Mouse (Mus musculus) thymus, postnatal 36 days (tissue): ENCODE data around the gene Wfdc6a.
"Not testable (repeated sequence)": the region's sequence is repeated elsewhere in the genome, so short reads cannot be mapped to it uniquely, and the experiment has no call there.

ENCODE experiments used
- DNase-seq, 2 experiments: peaks; one replicate each; pipeline ENCODE4 v3.0.0; 2022; ENCODE audit warnings: mixed read lengths in 2 of 2

Gene Wfdc6a

DNA sequence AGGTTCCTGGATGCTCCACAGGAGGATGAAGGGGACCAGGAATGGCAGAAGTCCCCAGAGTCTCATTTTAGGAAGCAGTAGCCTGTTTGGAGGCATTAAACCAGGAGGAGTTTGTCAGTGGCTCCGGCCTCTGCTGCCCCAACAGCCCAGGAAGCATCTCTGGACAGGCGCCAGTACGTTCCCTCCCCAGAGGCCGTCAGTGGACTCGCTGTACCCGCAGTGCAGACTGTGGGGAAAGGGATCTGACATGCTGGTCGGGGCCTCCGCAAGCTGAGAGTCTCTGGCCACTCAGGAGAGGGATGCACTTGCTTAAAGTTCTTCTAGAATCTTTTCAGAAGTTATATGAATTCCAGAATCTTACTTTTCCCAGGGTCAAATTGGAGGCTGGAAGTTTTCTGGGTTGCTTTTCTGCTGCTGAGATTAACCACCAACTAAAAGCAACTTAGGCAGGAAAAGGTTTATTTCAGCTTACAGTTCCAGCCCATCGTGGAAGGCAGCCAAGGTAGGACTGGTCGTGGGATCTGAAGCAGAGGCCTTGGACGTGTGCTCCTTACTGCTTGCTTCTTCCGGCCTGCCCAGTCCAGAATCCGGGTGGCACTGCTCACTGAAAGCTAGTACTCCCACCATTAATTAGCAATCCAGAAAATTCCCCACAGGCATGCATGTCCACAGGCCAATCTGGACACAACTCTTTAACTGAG is at the start of gene Wfdc6a:
TSS of gene Wfdc6a (minus strand) at position 423 of the 701 bp plus-strand sequence.
- not testable (repeated sequence) for DNase-seq

DNA sequence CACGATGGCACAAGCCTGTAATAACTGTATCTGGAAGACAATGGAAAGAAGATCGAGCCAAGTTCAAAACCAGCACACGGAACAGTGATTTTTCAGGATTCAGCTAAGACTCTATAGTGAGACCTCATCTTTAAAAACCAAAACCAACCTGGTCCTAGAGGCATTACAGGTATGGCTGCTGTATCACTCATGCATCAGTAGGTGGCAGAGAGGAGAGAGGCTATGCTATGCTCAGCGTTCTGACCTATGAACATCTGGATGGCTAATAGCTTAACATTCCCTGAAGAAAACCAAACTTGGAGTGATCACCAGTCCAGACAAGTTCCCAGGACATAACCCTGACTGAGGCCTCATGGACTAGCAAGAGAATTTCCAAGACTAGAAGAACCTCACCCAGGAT is 36.5 kb upstream of the Wfdc6a start:
- DNase-seq = no peak

DNA sequence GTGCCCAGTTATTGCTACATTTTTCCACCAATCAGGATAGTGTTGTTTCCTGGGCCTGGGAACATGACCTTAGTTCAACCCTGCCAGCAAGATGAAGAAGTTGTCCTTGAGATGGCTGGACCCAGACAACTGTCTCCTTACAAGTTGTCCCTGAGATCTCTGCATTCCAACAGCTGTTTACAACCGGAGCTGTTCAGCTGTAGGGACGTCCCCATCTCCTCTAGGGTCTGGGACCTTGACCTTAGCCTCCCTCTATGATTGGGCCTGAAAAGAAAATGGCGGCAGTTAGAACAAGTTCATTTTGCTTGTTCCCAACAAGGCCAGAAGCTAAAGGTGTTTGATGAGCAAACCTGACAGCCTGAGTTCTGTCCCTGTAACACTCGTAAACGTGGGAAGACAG is 33.8 kb upstream of the Wfdc6a start:
- DNase-seq = no peak

DNA sequence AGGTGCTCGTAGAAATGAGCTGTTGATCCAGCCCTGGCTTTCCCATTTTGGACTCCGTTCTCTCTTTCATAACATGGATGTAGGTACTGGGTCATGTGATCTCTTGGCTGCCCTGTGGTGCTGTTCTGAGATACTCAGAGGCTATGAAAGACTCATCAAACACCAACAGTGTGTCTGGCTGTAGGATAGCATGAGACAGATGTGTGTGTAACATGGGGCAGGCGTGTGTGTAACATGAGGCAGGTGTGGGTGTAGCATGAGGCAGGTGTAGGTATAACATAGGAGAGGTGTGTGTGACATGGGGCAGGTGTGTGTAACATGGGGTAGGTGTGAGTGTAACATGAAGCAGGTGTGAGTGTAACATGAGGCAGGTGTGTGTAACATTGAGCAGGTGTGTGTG is 30.1 kb upstream of the Wfdc6a start:
- no peak for DNase-seq

DNA sequence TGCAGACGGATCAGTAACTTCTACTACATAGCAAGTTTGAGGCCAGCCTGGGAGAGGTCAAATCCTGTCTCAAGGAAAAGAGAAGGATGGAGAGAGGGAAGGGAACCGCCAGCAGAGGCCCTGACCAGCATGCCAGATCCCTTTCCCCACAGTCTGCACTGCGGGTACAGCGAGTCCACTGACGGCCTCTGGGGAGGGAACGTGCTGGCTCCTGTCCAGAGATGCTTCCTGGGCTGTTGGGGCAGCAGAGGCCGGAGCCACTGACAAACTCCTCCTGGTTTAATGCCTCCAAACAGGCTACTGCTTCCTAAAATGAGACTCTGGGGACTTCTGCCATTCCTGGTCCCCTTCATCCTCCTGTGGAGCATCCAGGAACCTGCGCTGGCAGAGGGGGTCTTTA is 28.2 kb upstream of the Wfdc6a start, which contains the start of the genes Wfdc6b and Wfdc8:
TSS of gene Wfdc6b (plus strand) at position 52 of the 400 bp plus-strand sequence.
TSS of gene Wfdc8 (minus strand) at position 156 of the 400 bp plus-strand sequence.
- DNase-seq = not testable (repeated sequence)

DNA sequence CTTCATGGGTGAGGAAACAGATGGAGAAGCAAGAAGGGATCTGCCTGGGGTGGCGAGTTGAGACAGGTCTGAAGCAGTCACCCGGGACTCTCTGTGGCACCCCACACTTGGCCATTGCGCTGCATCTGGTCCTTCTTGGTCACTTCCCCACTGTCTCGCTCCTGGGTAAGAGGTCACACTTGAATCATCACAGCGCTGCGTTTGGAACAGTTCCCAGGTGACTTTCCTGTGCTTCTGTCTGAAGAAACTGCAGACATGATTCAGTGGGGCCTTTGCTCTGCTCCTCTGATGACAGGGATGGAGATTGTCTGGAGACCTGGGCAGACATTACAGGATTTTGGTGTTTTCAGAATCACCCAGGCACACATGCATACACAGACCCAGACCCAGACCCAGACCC is 23.5 kb upstream of the Wfdc6a start:
- DNase-seq = no peak

DNA sequence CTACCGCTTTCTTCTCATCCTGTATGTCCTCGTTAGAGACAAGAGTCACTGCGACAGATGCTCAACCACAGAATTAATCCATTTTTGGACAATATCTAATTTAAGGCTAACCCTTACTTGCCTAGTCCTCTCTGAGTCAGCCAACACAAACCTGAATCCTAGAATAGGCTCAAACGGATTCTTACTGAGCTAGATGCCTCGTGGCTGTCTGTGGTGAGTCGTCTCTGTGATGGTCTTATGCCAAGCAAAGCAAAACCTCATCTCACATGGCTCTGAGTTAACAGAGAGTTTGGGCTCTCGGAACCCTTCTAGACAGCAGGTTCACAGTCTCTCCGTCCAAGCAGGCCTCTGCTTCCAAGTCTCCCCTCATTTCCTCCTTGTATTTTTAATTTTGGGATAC is 19.2 kb upstream of the Wfdc6a start:
- DNase-seq = no peak

DNA sequence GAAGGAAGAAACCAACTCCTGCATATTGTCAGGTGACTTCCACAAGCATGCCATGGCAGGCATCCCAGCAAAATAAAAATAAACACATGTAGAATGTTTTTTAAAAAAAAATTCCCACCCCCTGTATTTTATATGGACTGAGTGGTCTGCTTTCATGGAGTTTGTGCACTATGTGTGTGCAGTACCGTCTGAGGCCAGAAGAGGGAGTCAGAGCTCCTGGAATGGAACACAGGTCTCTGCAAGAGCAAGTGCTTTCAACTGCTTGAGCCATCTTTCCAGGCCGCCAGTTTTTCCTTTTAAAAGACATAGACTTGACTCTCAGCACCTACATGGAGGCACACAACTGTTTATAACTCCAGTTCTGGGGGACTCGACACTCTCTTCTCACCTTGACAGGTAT is 18.2 kb upstream of the Wfdc6a start:
- no peak for DNase-seq

DNA sequence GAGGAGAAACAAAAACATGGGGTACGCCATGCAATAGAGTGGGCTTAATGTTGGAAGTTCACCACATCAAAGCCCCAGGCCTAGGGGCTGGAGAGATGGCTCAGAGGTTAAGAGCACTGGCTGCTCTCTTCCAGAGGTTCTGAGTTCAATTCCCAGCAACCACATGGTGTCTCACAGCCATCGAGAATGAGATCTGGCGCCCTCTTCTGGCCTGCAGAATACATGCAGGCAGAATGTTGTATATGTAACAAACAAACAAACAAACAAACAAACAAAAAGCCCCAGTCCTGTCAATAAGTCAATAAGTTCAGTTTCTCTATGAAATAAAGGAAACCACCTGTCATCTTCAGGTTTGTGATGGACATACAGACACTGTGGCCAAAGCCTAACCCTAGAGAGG is 14.9 kb upstream of the Wfdc6a start:
- DNase-seq = no peak

DNA sequence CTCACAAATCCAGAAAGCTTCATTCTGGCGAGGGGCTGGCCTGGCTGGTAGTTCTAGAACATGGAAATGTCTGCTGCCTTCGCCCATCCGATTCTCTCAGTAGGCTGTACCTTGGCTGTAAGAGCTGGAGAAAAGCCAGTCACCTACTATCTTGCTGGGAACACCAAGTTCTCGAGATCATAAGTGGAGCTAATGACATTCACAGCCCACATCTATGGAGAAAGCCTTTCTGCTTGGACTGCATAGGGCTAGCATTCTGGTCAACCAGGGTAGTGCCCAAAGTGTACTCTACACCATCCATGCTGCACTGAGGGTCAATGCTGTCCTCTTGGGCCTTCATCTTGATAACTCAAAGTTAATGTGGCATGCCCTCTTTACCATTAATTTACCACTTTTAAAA is 8.2 kb upstream of the Wfdc6a start, which contains the start of gene Eppin:
TSS of gene Eppin (minus strand) at position 101 of the 400 bp plus-strand sequence.
- no peak for DNase-seq

DNA sequence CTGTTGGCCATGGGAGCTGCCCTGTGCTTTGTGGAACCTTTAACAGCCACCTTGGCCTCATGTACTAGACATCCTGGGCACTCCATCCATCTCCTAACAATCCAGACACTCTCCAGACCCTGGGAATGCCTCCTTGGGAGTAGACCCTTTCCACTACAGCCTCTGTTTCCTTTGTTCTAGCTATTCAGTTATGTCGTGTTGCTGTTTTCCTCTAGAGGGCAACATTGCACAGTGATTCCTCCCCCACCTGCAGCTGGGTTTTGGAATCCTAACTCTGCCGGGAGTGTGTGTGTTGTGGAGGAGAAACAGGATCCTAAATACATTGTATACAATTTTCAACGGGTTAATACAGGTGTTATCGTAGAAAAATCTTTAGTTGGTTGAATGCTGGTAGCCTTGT is 6.8 kb upstream of the Wfdc6a start:
- no peak for DNase-seq

DNA sequence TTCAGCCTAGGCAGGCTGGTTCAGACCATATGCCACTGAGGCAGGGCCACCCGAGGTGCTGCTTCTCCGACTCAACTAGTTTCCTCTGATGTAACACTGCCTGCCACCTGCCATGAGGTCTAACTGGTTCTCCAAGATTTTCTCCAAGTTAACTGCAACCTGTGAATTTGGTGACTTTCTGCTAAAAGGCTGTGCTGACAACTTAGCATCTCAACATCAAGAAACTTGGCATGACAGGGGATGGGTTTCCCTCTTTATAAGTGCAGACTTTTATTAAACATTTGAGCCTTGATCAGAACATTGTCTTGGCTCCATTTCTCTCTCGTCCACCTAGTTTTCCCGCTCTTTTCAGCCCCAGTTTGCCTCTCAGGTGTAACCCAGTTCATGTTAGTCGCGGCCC is 11.9 kb downstream of the Wfdc6a start, which contains the start of gene Spint3:
TSS of gene Spint3 (minus strand) at position 101 of the 400 bp plus-strand sequence.
- DNase-seq = not testable (repeated sequence)

DNA sequence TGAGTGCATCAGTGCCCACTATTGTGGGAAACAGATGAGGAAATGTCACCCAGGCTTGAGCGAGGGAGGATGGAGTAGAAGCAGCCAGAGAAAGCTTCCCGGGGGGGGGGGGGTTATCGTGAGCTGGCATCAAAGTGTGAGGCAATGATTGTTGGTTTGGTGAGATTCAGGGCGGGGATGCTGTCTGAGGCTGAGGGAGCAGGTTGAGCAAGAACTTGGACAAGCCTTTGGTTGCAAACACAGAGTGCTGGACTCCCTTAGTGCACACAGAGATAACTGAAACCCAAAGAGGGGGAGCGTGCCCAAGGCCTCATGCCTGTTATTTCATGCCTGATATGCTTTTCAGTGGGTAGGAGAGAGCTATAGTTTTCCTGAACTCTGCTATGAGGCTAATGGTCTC is 17.8 kb downstream of the Wfdc6a start:
- DNase-seq = no peak

DNA sequence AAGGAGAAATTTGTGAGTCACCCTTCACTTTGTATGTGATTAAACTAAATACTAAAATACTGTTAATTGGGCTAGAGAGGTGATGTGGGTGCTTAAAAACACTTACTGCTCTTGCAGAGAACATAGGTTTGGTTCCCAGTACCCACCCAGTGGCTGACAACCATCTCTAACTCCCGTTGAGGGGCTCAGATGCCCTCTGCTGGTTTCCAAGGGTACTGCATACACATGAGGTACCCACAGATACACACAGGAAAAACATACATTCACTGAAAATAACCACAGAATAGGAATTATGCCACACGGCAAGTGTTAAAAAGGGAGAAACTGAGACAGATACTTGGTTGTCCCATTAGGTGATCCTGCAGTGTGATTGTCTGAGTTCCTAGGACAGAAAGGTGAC is 18.2 kb downstream of the Wfdc6a start:
- DNase-seq = no peak

DNA sequence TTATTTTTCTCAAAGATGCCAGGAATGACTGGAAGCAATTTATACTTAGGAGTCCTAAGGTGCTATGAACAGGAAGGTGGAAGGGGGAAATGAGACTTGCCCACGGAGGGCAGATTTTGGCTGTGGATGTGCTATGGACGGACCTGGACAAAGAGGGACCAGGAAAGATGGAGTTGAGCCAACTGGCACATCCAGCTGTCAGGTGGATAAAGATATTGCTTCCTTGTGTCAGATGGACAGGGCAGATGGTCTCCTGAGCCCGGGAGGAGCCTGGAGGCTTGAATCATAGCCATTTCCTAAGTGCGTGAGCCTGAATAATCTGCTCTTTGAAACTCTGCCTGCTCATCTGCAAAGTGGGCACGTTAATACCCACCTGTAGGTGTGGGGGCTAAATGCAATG is 20.9 kb downstream of the Wfdc6a start:
- DNase-seq = no peak

DNA sequence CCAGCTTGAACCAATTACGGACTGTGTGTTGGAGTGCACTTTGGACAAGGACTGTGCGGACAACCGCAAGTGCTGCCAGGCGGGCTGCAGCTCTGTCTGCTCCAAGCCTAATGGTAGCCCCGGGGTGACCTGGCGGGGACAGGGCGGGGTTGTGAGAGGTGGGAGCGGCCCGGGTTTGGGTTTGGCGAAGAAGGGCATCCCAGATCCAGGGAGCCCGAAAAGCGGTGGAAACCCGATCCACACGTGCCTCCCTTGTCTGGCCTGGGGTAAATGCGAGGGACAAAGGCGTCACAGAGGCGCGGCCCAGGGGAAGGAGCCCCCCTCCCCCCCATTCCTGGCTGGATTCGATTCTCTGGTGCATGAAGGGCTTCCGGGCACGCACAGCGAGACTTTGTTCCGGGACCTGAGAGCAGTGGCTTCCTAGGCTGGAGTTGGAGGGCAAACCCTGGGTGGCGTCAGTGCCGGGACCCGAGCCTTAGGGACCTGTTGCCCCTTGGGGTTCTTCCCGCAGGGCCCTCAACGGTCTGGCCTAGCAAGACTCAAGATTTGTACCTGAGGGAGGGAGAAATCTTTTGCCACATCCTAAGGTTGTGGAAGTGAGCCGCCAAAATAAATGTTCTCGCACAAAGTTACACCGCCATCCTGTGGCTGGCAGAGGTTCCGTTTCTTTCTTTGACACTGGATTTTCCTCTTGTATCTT is 21.8 kb downstream of the Wfdc6a start:
- DNase-seq = peak in 1 of 2 experiments; percentile 6

DNA sequence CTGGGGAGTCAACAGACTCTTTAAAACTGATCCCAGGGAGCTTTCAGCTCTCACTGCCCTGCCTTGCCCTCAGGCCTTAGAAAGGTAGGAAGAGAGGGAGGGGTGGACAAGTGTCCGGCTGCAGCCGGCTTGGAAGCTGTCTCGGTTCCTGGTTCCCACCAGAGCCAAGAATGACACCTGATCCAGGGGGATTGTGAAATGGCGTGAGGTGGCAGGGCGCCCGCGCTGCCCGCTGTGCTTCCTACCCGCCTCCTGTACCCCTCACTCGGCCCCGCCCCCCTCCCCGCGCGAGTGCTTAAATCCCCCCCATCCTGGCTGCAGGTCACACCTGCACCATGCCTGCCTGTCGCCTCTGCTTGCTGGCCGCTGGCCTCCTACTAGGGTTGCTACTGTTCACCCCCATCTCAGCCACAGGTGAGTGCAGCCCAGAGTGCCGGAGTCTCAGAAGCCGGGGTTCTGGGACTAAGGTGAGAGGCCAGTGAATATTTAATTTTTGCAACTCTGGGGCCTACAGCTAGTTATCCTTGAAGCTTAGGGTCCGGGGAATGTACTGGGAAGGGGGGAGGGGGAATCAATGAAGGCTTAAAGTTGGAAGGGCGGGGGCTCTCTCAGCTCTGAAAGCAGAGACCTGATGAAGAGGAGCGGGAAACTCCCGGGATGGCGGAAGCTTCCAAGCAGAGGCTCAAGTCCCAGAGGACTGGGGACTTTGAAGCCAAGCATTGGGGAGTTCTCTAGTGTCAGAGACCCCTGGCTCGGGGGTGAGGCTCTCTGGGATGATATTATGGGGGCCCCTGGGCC is 22.7 kb downstream of the Wfdc6a start, which contains the start of gene Wfdc2:
TSS of gene Wfdc2 (plus strand) at position 23 of the 798 bp plus-strand sequence.
- DNase-seq = no peak

DNA sequence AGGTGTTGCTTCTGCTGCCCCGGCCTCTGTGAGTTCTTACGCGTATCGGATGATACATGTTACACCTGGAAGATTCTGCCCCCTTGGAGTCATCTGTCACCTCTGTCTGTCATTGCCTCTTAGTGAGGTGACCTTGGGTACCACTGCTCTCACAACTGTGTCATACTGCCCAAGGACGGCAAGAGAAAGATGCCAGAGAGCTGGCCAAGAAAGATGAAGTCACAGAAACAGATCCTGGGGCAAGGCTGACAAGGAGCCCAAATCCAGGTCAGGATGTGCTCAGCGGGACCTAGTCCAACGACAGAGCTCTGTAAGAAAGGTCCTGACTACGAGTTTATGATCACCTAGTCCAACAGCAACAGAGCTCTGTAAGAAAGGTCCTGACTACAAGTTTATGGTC is 25.1 kb downstream of the Wfdc6a start:
- DNase-seq = no peak

DNA sequence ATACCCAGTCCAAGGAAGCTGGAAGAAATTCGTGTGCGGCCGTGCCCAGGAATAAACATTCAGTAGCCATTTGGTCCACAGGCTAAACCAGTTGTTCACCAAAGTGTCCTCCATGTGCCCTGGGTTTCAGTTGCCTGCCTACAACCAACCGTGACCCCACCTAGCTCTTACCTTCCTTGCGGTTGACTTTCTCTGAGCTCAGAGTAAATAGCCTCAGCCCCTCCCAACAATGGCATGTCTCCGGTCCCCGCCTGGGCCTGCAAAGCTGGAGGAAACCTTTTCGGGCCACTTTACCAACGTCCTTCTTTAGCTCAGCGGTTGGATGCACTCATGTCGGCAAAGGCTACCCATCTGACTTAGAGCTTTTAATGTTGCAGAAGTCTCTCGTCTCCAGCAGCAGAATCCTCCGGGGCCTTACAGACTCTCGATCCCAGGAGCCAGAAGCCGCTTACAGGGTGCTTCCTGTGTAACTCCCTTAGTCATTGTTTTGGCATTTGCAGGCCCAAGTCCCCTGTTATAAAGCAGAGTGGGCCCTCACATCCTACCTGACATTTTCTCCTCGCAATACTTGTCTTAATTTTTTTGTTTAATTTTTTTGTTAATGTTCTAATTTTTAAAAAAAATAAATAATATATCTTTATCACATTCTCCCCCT is 26.1 kb downstream of the Wfdc6a start:
- DNase-seq = no peak

DNA sequence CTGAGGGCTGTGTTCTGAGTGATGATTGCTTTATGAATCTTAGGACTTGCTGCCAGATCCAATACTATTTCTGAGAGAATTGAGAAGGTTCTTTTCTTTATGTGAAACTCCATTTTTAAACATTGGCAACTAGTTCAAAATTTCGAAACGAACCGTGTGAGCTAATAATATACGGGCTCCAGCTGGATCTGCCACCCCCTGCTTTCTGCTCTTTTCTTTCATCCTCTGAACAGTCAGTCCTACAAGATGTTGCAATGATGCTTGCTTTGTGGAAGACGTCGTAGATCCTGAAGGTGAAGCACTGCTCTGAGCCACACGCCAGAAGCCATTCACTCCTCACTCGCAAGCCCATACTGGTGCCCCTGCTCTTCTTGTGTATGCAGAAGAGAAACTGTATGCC is 26.8 kb downstream of the Wfdc6a start:
- DNase-seq = no peak

DNA sequence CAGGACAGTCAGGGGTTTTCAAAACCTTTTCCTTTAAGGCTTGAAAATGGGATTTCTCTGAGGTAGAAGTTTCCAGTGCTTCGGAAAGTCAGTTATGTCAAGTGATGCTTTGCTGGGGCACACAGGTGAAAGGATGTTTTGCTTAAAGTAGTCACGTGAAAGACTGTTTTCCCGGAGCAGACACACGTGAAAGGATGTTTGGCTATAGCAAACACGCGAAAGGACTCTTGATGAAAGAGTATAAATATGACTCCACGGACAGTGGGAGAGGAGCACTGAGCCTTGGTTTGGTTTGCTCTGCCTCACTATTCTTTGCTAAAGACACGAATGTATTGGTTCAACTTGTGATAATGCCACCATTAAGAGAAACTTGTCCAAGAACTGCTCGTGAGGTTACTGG is 33.7 kb downstream of the Wfdc6a start:
- DNase-seq = no peak

DNA sequence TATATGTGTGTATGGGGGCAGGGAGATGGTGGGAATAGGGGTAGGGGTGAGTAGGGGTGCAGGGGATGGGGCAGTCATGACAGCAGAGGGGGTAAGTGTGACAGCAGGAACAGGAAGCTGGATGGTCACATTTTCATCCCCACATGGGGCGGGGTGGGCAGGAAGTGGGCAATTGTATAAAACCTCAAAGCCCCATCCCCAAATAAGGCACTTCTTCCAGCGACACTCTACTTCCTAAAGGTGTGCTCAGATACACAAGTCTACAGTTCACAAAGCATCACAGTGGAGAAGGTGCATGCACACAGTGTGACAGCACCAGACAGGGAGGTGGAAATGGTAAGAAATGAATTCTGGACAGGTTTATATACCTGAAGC is 34.4 kb downstream of the Wfdc6a start:
- DNase-seq = no peak
